Mouse (Mus musculus) erythroblast, embryonic 14.5 days (primary cell): ENCODE results near the gene Thsd7b. TPM values are rescaled to one million over a fixed set of nuclear protein-coding genes. Genes with fewer than 3 reads are reported as not detected.

Source experiments
- H3K27me3 ChIP-seq: 2 replicates; pipeline ENCODE4 v1.6.1; 2012; ENCODE audit warnings: inconsistent platforms; ENCODE audit not compliant: control insufficient read depth
- H3K36me3 ChIP-seq: 2 replicates; pipeline ENCODE4 v1.6.1; 2012; ENCODE audit warnings: mild to moderate bottlenecking, inconsistent platforms; ENCODE audit not compliant: control insufficient read depth
- H3K4me1 ChIP-seq: 2 replicates; pipeline ENCODE4 v1.6.1; 2012; ENCODE audit warnings: inconsistent platforms; ENCODE audit not compliant: control insufficient read depth
- H3K4me3 ChIP-seq: replicated peaks from 2 replicates; pipeline ENCODE3; 2012; ENCODE audit warnings: moderate library complexity, mild to moderate bottlenecking, inconsistent platforms
- H3K9me3 ChIP-seq: 2 replicates; pipeline ENCODE4 v1.6.1; 2012; ENCODE audit warnings: low read length, inconsistent platforms, mixed read lengths; ENCODE audit not compliant: control insufficient read depth
- GATA1 ChIP-seq: IDR thresholded peaks from 2 replicates; pipeline ENCODE4 v1.6.1; 2012; ENCODE audit warnings: low read length, inconsistent platforms, mixed read lengths
- TAL1 ChIP-seq: IDR thresholded peaks from 3 replicates; pipeline ENCODE4 v1.6.1; 2012; ENCODE audit warnings: low read length, inconsistent platforms, mixed read lengths
- polyA plus RNA-seq: library from polyadenylated mRNA; stranded (reverse); fragments of >175 nt; gene quantifications from 2 replicates; pipeline ENCODE4 v1.2.3, GENCODE M21; 2012

The Thsd7b gene
- polyA plus RNA-seq, 1 experiment = not detected

- H3K36me3 ChIP-seq = no peaks in the 10 kb centered on the region
- H3K4me1 ChIP-seq = no peaks in the 10 kb centered on the region
- no peaks in the 10 kb centered on the region for H3K9me3 ChIP-seq
- no peak overlapping the region for H3K4me3 ChIP-seq
- TF ChIP-seq GATA1 = no peak
- TF ChIP-seq TAL1 = no peak
- H3K27me3 ChIP-seq = no peaks in the 10 kb centered on the region
Measured at GRCm38 (mm10) chr1:129837324-129837723, 564.2 kb downstream of the Thsd7b start.

GRCm38 (mm10) chr1:129837776-129838175 is 564.7 kb downstream of the Thsd7b start:
- TF ChIP-seq TAL1 (no peak), GATA1 (no peak)
- no peaks in the 10 kb centered on the region for H3K4me1 ChIP-seq
- H3K36me3 ChIP-seq = no peaks in the 10 kb centered on the region
- no peak overlapping the region for H3K4me3 ChIP-seq
- no peaks in the 10 kb centered on the region for H3K9me3 ChIP-seq
- no peaks in the 10 kb centered on the region for H3K27me3 ChIP-seq

GRCm38 (mm10) chr1:129838486-129838885 is 565.4 kb downstream of the Thsd7b start:
- H3K9me3 ChIP-seq = no peaks in the 10 kb centered on the region
- TF ChIP-seq GATA1 = no peak
- no peak for TF ChIP-seq TAL1
- H3K4me1 ChIP-seq = no peaks in the 10 kb centered on the region
- H3K36me3 ChIP-seq = no peaks in the 10 kb centered on the region
- H3K27me3 ChIP-seq = no peaks in the 10 kb centered on the region
- no peak overlapping the region for H3K4me3 ChIP-seq

- Histone ChIP-seq H3K4me3 (no peak overlapping the region), H3K36me3 (no peaks in the 10 kb centered on the region), H3K9me3 (no peaks in the 10 kb centered on the region), H3K4me1 (no peaks in the 10 kb centered on the region), H3K27me3 (no peaks in the 10 kb centered on the region)
- no peak for TF ChIP-seq GATA1
- no peak for TF ChIP-seq TAL1
Measured at GRCm38 (mm10) chr1:129843416-129843815, 570.3 kb downstream of the Thsd7b start.

GRCm38 (mm10) chr1:129850007-129850564 is 577.0 kb downstream of the Thsd7b start:
- Histone ChIP-seq H3K4me3 (no peak overlapping the region), H3K27me3 (no peaks in the 10 kb centered on the region), H3K4me1 (no peaks in the 10 kb centered on the region), H3K36me3 (no peaks in the 10 kb centered on the region), H3K9me3 (no peaks in the 10 kb centered on the region)
- TF ChIP-seq TAL1 (no peak), GATA1 (no peak)

- no peak for TF ChIP-seq GATA1
- TF ChIP-seq TAL1 = no peak
- Histone ChIP-seq H3K9me3 (no peaks in the 10 kb centered on the region), H3K36me3 (no peaks in the 10 kb centered on the region), H3K4me3 (no peak overlapping the region), H3K4me1 (no peaks in the 10 kb centered on the region), H3K27me3 (no peaks in the 10 kb centered on the region)
Measured at GRCm38 (mm10) chr1:129867714-129868113, 594.6 kb downstream of the Thsd7b start.

- no peak for TF ChIP-seq TAL1
- TF ChIP-seq GATA1 = no peak
- Histone ChIP-seq H3K9me3 (no peaks in the 10 kb centered on the region), H3K4me1 (no peaks in the 10 kb centered on the region), H3K36me3 (no peaks in the 10 kb centered on the region), H3K27me3 (no peaks in the 10 kb centered on the region), H3K4me3 (no peak overlapping the region)
Measured at GRCm38 (mm10) chr1:129874355-129874754, 601.3 kb downstream of the Thsd7b start.

- Histone ChIP-seq H3K36me3 (no peaks in the 10 kb centered on the region), H3K27me3 (no peaks in the 10 kb centered on the region), H3K9me3 (no peaks in the 10 kb centered on the region), H3K4me3 (no peak overlapping the region), H3K4me1 (no peaks in the 10 kb centered on the region)
- TF ChIP-seq GATA1 (no peak), TAL1 (no peak)
Measured at GRCm38 (mm10) chr1:129887861-129888260, 614.8 kb downstream of the Thsd7b start.

- H3K9me3 ChIP-seq = no peaks in the 10 kb centered on the region
- H3K27me3 ChIP-seq = no peaks in the 10 kb centered on the region
- no peak overlapping the region for H3K4me3 ChIP-seq
- no peaks in the 10 kb centered on the region for H3K36me3 ChIP-seq
- TF ChIP-seq TAL1 = no peak
- no peak for TF ChIP-seq GATA1
- H3K4me1 ChIP-seq = no peaks in the 10 kb centered on the region
Measured at GRCm38 (mm10) chr1:129898121-129898520, 625.0 kb downstream of the Thsd7b start.

- H3K4me3 ChIP-seq = no peak overlapping the region
- H3K4me1 ChIP-seq = no peaks in the 10 kb centered on the region
- no peaks in the 10 kb centered on the region for H3K36me3 ChIP-seq
- H3K27me3 ChIP-seq = no peaks in the 10 kb centered on the region
- TF ChIP-seq GATA1 (no peak), TAL1 (no peak)
- no peaks in the 10 kb centered on the region for H3K9me3 ChIP-seq
Measured at GRCm38 (mm10) chr1:129915484-129915883, 642.4 kb downstream of the Thsd7b start.
